Mouse (Mus musculus) cortical plate, adult 2 months (tissue): ENCODE measurements at regions not wholly inside any gene's neighbourhood (a gene's known extent, or its start where the extent isn't known, plus 50 kb on each side); places are given as distances from the start of the nearest gene placed in this dataset.

Experiments
- CTCF ChIP-seq: fragments of 200-500 bp; IDR thresholded peaks from 2 replicates; pipeline ENCODE4 v1.5.1; 2011; ENCODE audit warnings: mild to moderate bottlenecking, control low read depth, low read length; ENCODE audit not compliant: insufficient read depth; ENCODE audit errors: extremely low read depth
- POLR2A ChIP-seq: fragments of 200-500 bp; IDR thresholded peaks from 2 replicates; pipeline ENCODE4 v1.6.1; 2011; ENCODE audit warnings: mild to moderate bottlenecking, low read length, control low read depth; ENCODE audit not compliant: insufficient read depth; ENCODE audit errors: extremely low read depth

DNA sequence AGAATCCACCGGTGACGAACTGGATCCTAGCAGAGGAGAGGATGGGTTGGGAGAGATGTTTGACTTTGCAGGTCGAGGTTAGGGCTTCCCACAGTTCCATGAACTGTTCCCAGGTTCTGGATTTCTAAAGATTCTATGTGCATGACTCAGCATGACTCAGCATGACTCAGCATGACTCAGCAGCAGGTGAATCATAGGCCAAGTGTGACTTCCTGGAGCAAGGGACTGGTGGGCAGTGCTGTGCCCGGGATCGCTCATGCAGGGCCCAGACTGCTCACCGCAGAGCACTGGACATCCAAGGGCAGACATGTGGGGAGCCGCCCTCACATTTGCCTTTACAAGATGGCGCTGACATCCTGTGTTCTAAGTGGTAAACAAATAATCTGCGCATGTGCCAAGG lies 179.0 kb downstream of the Tex29 start:
- TF ChIP-seq CTCF = no peak
- no peak for TF ChIP-seq POLR2A
